Mouse (Mus musculus) left cerebral cortex, adult 8-10 months (tissue): ENCODE measurements around the gene Hfe2. TPM values are rescaled to one million over a fixed set of nuclear protein-coding genes. Genes with fewer than 3 reads are reported as not detected.
"Not testable (repeated sequence)": the region's sequence is repeated elsewhere in the genome, so short reads cannot be mapped to it uniquely, and the experiment has no call there.

Source experiments
- DNase-seq, 2 experiments: peaks; one replicate each; pipeline ENCODE4 v3.0.0; 2022; ENCODE audit warnings: low spot score in 2 of 2
- total RNA-seq, 4 experiments: library from RNA; stranded (reverse); gene quantifications; 2 replicates each; pipeline ENCODE4 v1.2.4; 2022

Gene Hfe2
- 1 to 10 TPM; 1.4 to 2.0 (median 1.7) TPM for total RNA-seq

DNA sequence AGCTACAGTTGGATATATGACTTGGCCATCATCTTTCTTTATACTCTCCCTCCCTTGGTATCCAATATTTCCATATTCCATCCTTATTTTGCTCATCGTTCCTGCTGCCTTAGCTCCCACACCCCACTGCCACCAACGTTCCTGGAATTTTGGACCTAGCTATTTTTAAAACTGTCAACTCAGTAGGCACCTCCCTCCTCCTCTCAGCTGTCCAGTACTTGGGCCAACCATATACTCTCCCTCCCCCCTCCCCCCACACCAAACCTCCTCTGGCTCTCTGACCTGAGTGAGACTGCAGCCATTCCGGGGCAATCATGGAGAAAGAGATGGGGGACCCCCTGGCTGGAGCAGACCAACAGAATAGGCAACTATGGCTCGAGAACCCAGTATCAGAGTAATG is at the start of gene Hfe2:
Gene Hfe2 (plus strand): TSS at position 259 of the 400 bp plus-strand sequence.
- no peak for DNase-seq

DNA sequence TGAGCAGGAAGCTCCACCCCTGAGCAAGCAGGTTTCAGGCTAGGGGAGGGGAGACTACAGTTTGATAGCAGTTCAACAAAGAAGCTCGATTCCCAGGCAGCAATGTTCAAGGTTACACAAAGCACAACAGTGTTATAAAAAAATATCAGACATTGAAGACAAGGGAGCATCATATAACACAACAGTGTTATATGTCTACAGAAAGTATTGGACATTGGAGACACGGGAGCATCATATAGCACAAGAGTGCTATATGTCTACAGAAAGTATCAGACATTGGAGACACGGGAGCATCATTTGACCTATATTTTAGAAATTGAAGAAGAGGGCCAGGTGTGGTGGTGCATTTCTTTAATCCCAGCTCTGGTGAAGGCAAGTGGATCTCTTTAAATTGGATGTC is 47.9 kb upstream of the Hfe2 start:
- DNase-seq: no peak

DNA sequence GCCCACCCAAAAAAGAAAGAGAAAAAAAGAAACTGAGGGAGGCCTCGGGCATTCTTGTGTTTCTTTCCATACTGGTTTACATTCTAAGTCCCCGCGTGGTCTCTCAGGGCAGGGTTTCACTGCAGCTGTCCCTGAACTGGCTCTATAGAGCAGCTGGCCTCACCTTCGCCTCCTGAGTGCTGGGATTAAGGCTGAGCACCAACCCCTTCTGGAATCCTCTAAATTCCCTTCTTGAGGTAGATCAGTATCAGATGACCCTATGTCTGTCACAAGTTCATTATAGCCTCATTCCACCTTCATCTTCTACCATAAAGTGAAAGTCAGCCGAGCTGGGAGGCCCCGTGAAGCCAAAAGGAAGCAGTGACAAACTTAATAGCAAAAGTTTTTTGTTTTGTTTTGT is 47.4 kb upstream of the Hfe2 start:
- DNase-seq: no peak

DNA sequence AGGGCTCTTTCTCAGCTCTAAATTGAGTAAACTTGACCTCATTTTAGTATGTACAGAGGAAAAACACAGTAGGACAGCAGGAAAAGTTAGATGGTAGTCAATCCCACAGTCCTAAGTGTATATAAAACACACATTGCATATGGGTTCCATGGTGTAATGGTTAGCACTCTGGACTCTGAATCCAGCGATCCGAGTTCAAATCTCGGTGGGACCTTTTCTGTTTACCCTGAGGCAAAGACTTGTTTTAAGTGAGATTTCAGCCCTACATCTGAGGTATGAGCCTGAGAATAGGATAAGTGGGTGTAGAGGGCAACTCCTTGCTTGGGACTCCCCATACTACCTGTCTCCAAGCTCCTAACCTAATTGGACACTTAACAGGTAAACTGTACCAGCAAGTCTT is 45.7 kb upstream of the Hfe2 start:
- no peak for DNase-seq

DNA sequence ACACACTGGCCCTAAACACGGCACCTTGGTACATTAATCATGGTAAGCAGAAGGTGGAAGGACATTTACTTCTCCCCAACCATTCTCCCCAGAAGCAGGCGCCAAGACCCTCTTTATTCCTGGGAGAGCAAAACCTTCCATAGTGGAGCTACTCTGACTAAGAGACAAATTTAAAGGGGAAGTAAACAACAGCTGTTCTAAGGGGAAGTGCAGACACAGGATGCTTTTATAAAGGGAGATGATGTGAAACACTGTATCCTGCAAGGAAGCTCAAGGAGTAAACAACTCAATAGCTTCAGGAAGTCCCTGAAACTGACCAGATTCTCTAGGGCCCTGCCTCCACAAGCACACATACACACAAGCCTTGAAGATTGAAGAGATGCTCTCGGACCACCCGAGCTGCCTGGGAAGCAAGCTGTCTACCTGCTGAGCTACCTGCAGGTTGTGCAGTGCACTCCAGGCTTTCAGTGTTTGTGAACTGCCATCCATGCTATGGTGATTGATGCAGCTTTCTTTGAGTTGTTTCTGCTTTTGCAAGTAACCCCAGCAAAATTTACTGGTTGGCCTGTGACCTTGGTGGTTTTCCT is 44.2 kb upstream of the Hfe2 start:
- no peak for DNase-seq

DNA sequence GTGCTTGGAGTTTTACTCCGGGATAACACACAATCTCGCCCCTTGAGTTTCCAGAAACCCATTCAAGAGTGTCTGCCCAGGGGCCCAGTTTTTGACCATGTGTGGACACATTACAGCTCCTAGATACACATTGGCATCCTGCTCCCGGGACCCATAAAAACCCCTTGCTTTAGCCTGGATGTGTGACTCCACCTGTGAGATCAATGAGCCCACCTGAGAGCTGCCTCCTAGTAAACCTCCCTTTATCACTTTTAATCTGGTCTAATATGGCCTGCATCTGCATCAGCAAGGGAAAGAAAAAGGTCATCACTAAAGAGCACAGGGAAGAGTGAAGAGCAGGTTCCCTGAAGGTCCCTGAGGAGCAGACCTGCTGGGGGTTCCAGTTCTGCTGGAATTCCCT is 43.1 kb upstream of the Hfe2 start:
- no peak for DNase-seq

DNA sequence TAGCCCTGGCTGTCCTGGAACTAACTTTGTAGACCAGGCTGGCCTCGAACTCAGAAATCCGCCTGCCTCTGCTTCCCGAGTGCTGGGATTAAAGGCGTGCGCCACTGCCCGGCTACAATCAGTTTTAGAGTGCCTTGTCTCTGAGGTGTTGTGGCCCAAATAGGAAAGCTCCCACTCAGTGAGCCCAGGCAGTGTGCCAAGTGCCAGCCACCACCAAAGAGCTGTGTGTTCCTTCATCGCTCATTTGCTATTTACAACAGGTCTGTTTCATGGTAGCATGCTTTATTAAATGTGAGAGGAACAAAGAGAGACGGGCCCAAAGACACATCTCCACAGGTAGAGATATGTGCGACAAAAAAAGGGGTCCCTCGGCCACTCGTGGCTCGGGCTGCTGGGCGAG is 42.5 kb upstream of the Hfe2 start:
- DNase-seq: no peak

DNA sequence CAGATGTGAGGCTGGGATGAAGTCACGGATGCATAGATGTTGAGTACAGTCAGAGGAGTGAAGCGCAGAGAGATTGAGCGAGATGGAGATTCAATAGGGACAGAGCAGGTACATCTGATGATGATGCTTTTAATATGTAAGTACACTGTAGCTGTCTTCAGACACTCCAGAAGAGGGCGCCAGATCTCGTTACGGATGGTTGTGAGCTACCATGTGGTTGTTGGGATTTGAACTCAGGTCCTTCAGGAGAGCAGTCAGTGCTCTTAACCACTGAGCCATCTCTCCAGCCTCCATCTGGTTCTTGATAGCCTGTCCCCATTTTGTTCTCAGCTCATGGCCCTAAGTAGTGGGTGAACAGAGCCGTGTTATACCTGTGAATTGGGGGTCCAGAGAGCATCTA is 41.9 kb upstream of the Hfe2 start:
- not testable (repeated sequence) for DNase-seq

DNA sequence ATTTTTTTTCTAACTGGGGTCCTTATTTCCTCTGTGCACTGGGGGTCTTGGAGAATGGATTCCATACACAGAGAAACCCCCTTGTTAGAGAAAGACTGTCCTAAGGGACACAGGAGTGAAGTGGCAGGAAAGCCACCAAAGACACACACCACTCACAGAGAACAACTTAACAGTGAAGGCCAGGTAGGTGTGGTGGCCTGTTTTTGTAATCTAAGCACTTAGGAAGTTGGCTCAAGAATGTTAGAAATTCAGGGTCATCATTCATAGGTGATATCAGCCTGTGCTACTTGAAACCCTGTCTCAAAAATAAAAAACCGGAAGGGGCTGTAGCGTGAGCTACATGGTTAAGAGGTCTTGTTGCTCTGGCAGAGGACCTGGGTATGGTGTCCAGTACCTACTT is 41.0 kb upstream of the Hfe2 start:
- DNase-seq: no peak

DNA sequence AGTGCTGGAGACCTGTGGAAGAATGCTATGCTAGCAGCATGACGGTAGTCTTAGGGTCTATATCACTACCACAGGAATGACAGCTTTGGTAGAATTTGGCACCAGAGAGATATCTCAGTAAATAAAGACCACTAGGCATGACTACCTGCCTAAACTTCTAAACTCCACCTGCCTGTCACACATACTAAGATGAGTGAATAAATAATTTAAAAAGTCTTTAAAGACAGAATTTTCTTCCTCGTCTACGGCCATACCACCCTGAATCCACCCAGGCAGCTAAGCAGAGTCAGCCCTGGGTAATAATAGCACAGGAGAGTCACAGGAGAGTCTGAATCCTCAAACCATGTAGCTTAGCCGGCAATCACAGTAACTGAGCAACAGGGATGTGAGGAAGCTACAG is 40.1 kb upstream of the Hfe2 start:
- no peak for DNase-seq

DNA sequence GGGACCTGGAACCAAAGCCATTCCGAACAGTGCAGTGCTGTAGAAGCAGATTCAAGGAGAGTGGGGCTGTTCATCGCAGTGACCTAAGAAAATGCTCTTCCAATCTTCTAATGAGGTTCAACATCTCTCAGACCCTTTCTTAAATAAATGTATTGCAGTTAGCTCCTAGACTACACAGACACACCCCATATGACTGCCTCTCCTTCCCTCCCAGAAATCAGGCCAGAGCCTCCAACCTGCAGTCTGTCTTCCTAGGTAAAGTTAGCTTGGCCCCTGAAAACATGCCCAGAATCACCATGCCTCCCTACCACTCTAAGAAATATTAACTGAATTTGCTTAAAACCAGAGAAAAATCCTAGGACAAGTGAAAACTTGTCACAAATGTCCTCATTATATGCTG is 39.6 kb upstream of the Hfe2 start:
- DNase-seq: no peak

DNA sequence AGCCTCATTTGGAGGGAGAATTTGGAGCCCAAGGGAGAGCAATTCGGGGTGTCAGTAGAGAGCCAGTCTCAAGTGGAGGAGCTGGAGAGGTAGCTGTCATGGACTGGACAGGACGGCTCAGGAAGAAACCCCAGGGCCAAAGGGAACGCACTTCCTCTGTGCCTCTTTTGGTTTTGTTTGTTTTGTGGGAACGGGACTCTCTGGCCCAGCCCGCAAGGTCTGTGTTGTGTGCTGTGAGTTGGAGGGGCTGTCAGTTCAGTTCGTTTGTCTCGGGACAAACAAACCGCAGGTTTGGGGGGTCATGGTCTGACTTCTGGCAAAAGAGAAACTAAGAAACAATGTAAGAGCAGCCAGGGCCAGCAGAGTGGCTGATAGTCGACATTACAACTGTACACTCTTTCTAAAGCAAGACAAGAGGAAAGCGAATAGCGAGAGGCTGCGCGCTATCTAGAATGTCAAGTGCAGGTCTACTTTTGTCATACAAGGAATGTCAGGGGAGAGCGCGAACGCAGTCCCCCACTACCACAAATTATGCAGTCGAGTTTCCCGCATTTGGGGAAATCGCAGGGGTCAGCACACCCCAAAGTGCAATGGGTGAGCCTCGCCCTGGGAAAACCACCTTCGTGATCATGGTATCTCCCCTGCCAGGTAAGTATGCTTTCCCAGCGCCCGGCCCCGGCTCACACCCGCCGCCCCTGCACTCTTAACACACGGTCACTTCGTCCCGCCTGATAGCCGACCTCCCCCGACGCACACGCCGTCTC is 38.7 kb upstream of the Hfe2 start:
- DNase-seq: not testable (repeated sequence)

DNA sequence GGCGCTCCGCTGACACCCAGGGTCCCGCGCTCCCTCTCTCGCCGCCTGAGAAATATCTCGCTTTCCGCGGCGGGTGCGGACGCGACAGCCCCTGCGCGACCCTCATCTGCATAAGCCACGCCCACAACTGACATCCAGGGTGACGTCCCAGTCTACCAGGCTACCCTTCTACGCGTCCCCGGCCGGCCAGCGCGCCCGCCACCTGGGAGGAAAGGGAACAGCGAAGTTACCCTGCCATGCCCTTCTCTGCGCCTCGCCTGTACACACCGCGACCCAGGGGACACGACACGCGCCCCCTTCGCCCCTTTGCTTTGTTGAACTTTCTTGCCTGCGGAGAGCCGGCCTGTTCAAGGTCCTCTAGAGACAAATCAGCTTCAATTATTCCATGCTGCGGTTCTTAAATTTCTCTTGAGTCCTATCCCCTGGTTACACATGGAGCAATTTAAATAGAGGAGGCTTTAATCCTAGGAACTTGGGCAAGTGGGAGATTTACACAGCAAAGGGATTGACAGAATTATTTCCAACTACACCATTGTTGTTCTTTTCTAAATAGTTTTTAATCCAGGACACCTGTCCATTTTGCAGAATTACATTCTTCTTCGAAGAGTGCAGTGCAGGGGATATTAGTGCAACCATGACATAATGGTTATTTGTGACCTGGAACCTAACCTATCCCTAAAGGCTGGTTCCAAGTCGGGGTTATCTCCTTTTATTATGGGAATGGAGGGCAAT is 38.0 kb upstream of the Hfe2 start:
- DNase-seq: not testable (repeated sequence)

DNA sequence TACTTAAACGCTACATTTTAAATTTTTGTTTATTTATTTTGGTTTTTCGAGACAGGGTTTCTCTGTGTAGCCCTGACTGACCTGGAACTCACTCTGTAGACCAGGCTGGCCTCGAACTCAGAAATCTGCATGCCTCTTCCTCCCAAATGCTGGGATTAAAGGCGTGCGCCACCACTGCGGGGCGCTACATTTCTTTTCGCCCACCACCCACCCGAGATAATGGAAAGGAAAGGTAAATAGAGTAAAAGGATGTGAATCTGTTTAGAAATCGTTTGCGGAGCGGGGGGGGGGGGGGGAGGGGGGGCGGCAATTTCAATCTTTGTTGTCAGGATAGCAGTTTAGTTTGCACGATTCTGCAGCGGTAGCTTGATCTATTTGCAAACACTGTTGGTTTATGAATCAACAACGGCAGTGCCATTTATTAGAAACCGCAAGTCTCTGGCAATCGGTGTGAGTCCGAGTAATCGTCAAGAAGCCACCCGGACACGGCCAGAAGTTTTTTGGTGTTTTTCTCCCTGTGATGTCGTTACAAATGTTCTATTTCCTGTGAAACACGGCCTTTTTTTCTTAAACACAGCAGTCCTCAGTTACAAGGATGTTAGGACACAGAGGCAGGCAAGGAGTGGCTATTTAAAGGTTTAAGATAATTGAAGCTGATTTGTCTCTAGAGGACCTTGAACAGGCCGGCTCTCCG is 37.2 kb upstream of the Hfe2 start:
- DNase-seq: no peak

DNA sequence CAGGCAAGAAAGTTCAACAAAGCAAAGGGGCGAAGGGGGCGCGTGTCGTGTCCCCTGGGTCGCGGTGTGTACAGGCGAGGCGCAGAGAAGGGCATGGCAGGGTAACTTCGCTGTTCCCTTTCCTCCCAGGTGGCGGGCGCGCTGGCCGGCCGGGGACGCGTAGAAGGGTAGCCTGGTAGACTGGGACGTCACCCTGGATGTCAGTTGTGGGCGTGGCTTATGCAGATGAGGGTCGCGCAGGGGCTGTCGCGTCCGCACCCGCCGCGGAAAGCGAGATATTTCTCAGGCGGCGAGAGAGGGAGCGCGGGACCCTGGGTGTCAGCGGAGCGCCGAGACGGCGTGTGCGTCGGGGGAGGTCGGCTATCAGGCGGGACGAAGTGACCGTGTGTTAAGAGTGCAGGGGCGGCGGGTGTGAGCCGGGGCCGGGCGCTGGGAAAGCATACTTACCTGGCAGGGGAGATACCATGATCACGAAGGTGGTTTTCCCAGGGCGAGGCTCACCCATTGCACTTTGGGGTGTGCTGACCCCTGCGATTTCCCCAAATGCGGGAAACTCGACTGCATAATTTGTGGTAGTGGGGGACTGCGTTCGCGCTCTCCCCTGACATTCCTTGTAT is 36.6 kb upstream of the Hfe2 start:
- not testable (repeated sequence) for DNase-seq

DNA sequence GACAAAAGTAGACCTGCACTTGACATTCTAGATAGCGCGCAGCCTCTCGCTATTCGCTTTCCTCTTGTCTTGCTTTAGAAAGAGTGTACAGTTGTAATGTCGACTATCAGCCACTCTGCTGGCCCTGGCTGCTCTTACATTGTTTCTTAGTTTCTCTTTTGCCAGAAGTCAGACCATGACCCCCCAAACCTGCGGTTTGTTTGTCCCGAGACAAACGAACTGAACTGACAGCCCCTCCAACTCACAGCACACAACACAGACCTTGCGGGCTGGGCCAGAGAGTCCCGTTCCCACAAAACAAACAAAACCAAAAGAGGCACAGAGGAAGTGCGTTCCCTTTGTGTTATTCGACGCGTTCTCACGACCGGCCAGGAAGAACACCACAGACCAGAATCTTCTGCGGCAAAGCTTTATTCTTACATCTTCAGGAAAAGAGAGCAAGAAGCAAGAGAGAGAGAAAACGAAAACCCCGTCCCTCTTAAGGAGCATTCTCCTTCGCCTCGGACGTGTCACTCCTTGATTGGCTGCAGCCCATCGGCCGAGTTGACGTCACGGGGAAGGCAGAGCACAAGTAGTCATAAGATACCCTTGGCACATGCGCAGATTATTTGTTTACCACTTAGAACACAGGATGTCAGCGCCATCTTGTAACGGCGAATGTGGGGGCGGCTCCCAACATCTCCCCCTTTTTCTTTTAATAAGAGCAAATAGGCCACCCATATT is 35.9 kb upstream of the Hfe2 start:
- not testable (repeated sequence) for DNase-seq

DNA sequence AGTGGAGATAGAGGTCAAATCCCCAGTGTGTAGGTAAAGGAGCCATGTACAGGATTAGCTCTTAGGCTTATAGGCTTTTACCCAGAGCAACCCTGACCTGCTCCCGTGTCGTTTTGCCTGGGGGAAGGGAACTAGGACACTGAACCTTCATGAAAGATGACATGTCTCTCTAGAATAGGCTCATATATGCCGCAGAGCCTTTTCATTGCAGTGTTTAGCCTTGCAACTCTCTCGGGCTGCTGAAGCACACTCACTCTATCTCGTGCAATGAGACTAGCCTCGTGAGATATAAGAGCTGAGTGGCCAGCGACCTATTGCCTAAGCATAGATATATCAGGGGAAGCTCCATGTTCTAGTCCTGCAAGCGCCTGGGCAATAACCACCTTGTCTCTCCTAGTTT is 35.3 kb upstream of the Hfe2 start:
- DNase-seq: not testable (repeated sequence)

DNA sequence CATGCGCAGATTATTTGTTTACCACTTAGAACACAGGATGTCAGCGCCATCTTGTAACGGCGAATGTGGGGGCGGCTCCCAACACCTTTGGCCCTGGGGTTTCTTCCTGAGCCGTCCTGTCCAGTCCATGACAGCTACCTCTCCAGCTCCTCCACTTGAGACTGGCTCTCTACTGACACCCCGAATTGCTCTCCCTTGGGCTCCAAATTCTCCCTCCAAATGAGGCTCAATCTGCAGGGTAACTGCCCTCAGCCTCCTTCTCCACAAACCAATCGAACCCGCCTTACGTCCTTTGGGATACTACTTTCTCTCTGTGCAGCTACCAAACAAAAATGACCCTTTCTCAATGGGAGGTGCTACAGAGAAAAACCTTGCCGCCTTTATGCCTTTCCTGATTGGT is 30.5 kb upstream of the Hfe2 start:
- DNase-seq: not testable (repeated sequence)

DNA sequence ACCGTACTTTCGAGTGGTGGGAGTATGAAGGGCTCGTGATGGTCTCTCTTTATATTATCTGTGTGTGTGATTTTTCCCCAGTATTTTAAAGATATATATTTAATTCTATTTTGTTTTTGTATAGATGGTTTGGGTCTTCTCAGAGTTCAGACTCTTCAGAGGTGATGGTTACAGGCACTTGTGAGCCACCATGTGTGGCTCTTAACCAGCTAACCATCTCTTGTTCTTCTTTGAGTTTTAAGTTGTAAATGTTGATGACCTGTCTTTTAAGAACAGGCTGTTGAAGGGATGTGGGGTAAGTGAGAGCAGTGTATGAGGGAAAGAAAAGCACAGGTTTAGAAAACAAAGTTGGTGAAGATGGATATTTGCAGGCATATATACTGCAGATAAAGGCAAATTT is 30.1 kb upstream of the Hfe2 start:
- no peak for DNase-seq

DNA sequence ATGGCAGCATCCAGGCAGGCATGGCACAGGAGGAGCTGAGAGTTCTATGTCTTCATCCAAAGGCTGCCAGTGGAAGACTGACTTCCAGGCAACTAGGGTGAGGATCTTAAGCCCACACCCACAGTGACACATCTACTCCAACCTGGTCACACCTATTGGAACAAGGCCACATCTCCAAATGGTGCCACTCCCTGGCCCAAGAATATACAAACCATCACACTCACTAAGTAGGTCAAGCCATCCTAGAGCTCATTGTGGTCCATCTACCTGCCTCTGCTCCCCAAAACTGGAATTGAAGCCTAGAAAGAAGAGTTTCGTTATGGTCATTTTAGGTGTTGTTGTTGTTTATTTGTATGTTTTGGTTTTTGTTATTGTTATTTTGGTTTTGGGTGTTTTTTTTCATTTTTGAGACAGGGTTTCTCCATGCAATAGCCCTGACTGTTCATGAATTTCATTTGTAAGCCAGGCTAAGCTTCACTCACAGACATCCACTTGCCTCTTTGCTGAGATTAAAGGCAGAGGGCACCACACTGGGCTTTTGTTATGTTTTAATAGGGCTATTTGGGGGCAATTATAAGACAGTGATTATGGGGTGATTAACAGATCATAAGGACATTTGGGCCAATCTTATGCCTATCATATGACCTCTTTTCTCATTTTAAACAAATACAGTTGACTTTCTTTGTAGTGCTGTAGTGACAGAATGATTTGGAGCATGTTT is 29.3 kb upstream of the Hfe2 start:
- no peak for DNase-seq
